Mouse (Mus musculus) adrenal gland, postnatal 25 days (tissue): ENCODE data around the gene Cnot9. TPM values are rescaled to one million over a fixed set of nuclear protein-coding genes. Genes with fewer than 3 reads are reported as not detected.
A peak's percentile ranks its signal among the peaks of the same experiment; 100 is the strongest.
"Not testable (repeated sequence)": the region's sequence is repeated elsewhere in the genome, so short reads cannot be mapped to it uniquely, and the experiment has no call there.

Source experiments
- DNase-seq: peaks from one replicate; pipeline ENCODE4 v3.0.0; 2021; ENCODE audit warnings: mixed read lengths
- long read RNA-seq: library from polyadenylated mRNA; stranded (forward); transcript quantifications from one replicate; pipeline ENCODE4 v2.0.0, GENCODE M21; 2021
- total RNA-seq: library from RNA; stranded (reverse); gene quantifications from 2 replicates; pipeline ENCODE4 v1.2.3, GENCODE M21; 2021

Gene Cnot9
- total RNA-seq, result 26.3 and 27.2 TPM in 2 replicates
- long read RNA-seq, partial matches to known transcripts, result 2 of 6 reads
- long read RNA-seq, other reads (novel, unspliced or antisense), result 0 of 6 reads

- DNase-seq, result peak; percentile 100
Measured at GRCm38 (mm10) chr1:74505721-74506464, at the start of gene Cnot9. Gene Cnot9, plus strand, starts transcription at chr1:74506058.

- DNase-seq, result peak; percentile 55
Measured at GRCm38 (mm10) chr1:74460273-74460672, 45.6 kb upstream of the Cnot9 start.

- no peak for DNase-seq
Measured at GRCm38 (mm10) chr1:74485792-74486191, 20.1 kb upstream of the Cnot9 start.

- no peak for DNase-seq
Measured at GRCm38 (mm10) chr1:74501106-74501505, 4.8 kb upstream of the Cnot9 start.

- DNase-seq, result no peak
Measured at GRCm38 (mm10) chr1:74505393-74505720, 501 bp upstream of the Cnot9 start.

- peak; percentile 61 for DNase-seq
Measured at GRCm38 (mm10) chr1:74506471-74506881, 618 bp downstream of the Cnot9 start.

GRCm38 (mm10) chr1:74507780-74508179 lies 1.9 kb downstream of the Cnot9 start:
- DNase-seq, result no peak

GRCm38 (mm10) chr1:74511306-74511705 lies 5.4 kb downstream of the Cnot9 start:
- DNase-seq, result no peak

GRCm38 (mm10) chr1:74512999-74513398 lies 7.1 kb downstream of the Cnot9 start:
- DNase-seq, result not testable (repeated sequence)

- DNase-seq, result no peak
Measured at GRCm38 (mm10) chr1:74519875-74520274, 14.0 kb downstream of the Cnot9 start.

- no peak for DNase-seq
Measured at GRCm38 (mm10) chr1:74524746-74525145, 18.9 kb downstream of the Cnot9 start.

GRCm38 (mm10) chr1:74528589-74528988 lies 22.7 kb downstream of the Cnot9 start:
- no peak for DNase-seq

GRCm38 (mm10) chr1:74538650-74539049 lies 32.8 kb downstream of the Cnot9 start:
- DNase-seq, result no peak

- DNase-seq, result no peak
Measured at GRCm38 (mm10) chr1:74542451-74542961, 36.6 kb downstream of the Cnot9 start, which contains the start of gene Plcd4. Gene Plcd4, plus strand, starts transcription at chr1:74542888.

- DNase-seq, result no peak
Measured at GRCm38 (mm10) chr1:74544184-74544583, 38.3 kb downstream of the Cnot9 start, which contains the start of gene Usp37. Gene Usp37, minus strand, starts transcription at chr1:74544284.

- DNase-seq, result no peak
Measured at GRCm38 (mm10) chr1:74559061-74559460, 53.2 kb downstream of the Cnot9 start.

GRCm38 (mm10) chr1:74565834-74566233 lies 60.0 kb downstream of the Cnot9 start:
- no peak for DNase-seq

GRCm38 (mm10) chr1:74569739-74570719 lies 64.2 kb downstream of the Cnot9 start:
- DNase-seq, result no peak
